ENCODE assay signal across 11 mouse cellular contexts in the genomic region with DNA sequence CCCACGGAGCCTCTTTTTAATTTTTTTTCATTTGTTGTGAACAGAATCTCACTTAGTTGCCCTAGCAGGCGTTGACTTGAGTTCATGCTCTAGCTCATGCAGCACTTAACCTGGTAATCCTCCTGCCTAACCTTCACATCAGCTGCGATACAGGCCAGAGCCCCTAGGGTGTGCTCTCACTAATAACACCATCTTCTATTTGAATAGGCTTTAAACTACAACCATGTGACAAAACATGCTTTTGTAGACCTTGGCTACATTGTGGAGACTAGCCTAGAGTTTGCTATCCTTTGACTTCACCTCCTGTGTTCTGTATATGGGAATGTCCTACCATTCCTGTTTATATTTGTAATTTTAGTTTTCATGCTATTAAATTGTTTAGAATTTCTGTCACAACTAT. TPM values are rescaled to one million over a fixed set of nuclear protein-coding genes. Genes with fewer than 3 reads are reported as not detected.
DNase-seq lines count a peak whose midpoint lies in the region; ATAC-seq and TF ChIP-seq lines count a peak whose summit lies in the region.
"Had no signal": no experiment of that assay in that cellular context is flagged by ENCODE, and none has a peak within 500 bp of the region (broad histone marks: within the 10 kb centered on the region; RNA-seq: fewer than 3 reads in every experiment).

No protein-coding gene starts in this region.

- H3K9ac ChIP-seq in midbrain, embryonic 14.5 days (replicated peaks; ENCODE audit: low read length): no peak overlapping the region
- H3K9ac ChIP-seq in midbrain, embryonic 13.5 days (replicated peaks): no peak overlapping the region
- H3K9ac ChIP-seq in hindbrain, embryonic 11.5 days (ENCODE audit: low read depth, low read length): no peak overlapping the region
- H3K9ac ChIP-seq: embryonic facial prominence, embryonic 13.5 days had no signal

- no peak for DNase-seq in gastrocnemius, adult 2 months
- DNase-seq in gastrocnemius, adult 8-10 months (ENCODE audit: low spot score in 2 of 2): no peak
- peak; percentile 6 for DNase-seq in midbrain, embryonic 14.5 days
- no peak for DNase-seq in hindbrain, embryonic 11.5 days (ENCODE audit: low spot score)
- DNase-seq in gastrocnemius, postnatal 10 days: no peak
- DNase-seq: kidney, postnatal 25 days; thymus, adult 18-20 months had no signal

- no peaks in the 10 kb centered on the region for H3K27me3 ChIP-seq in midbrain, embryonic 14.5 days (ENCODE audit: control insufficient read depth, insufficient read depth, low read length)
- H3K27me3 ChIP-seq in midbrain, embryonic 13.5 days: no peaks in the 10 kb centered on the region
- H3K27me3 ChIP-seq in small intestine, adult 2 months (ENCODE audit: control insufficient read depth, insufficient read depth, low read length): no peaks in the 10 kb centered on the region
- H3K27me3 ChIP-seq in hindbrain, embryonic 11.5 days (ENCODE audit: control insufficient read depth, insufficient read depth, low read length): no peaks in the 10 kb centered on the region
- H3K27me3 ChIP-seq: embryonic facial prominence, embryonic 13.5 days had no signal

- peaks cover 36% of the 10 kb centered on the region for H3K36me3 ChIP-seq in midbrain, embryonic 14.5 days (ENCODE audit: control insufficient read depth, insufficient read depth, low read length)
- H3K36me3 ChIP-seq in midbrain, embryonic 13.5 days: peaks cover 27% of the 10 kb centered on the region
- H3K36me3 ChIP-seq in small intestine, adult 2 months (ENCODE audit: control insufficient read depth, insufficient read depth, low read length): peaks cover 18% of the 10 kb centered on the region
- no peaks in the 10 kb centered on the region for H3K36me3 ChIP-seq in hindbrain, embryonic 11.5 days (ENCODE audit: control insufficient read depth, insufficient read depth, low read length)

- no peak overlapping the region for H3K4me2 ChIP-seq in midbrain, embryonic 14.5 days (ENCODE audit: low read length)
- H3K4me2 ChIP-seq in midbrain, embryonic 13.5 days (replicated peaks): no peak overlapping the region
- no peak overlapping the region for H3K4me2 ChIP-seq in hindbrain, embryonic 11.5 days (replicated peaks; ENCODE audit: low read depth, low read length)
- H3K4me2 ChIP-seq: embryonic facial prominence, embryonic 13.5 days had no signal

- 77% methylated on average over 3 of the region's 3 CpGs for WGBS in midbrain, embryonic 14.5 days
- 79% methylated on average over 3 of the region's 3 CpGs for WGBS in midbrain, embryonic 13.5 days
- 70% methylated on average over 3 of the region's 3 CpGs for WGBS in small intestine, adult 2 months
- WGBS in hindbrain, embryonic 11.5 days: 83% methylated on average over 3 of the region's 3 CpGs

- TF ChIP-seq POLR2A in small intestine, adult 2 months (IDR thresholded peaks at IDR 0.05; ENCODE audit: low read depth, low read length): no peak

- ATAC-seq in midbrain, embryonic 14.5 days (ENCODE audit: low FRiP score, low TSS enrichment): no peak
- ATAC-seq in midbrain, embryonic 13.5 days: no peak
- peak; percentile 87 for ATAC-seq in common myeloid progenitor, adult 5-6 weeks (replicated peaks; ENCODE audit: low read depth, poor library complexity, severe bottlenecking)
- ATAC-seq in hindbrain, embryonic 11.5 days (ENCODE audit: low FRiP score): no peak

- H3K4me3 ChIP-seq in gastrocnemius, adult 2 months: no peak overlapping the region
- no peak overlapping the region for H3K4me3 ChIP-seq in midbrain, embryonic 14.5 days (replicated peaks; ENCODE audit: low read depth, low read length)
- H3K4me3 ChIP-seq in midbrain, embryonic 13.5 days (replicated peaks): no peak overlapping the region
- no peak overlapping the region for H3K4me3 ChIP-seq in small intestine, adult 2 months (ENCODE audit: low read depth, low read length)
- no peak overlapping the region for H3K4me3 ChIP-seq in hindbrain, embryonic 11.5 days (ENCODE audit: low read depth, low read length)
- H3K4me3 ChIP-seq: embryonic facial prominence, embryonic 13.5 days had no signal

- H3K27ac ChIP-seq in gastrocnemius, adult 2 months: no peak overlapping the region
- H3K27ac ChIP-seq in midbrain, embryonic 14.5 days (replicated peaks; ENCODE audit: low read depth, low read length): no peak overlapping the region
- H3K27ac ChIP-seq in midbrain, embryonic 13.5 days: no peak overlapping the region
- no peak overlapping the region for H3K27ac ChIP-seq in small intestine, adult 2 months (ENCODE audit: insufficient read depth, low read depth, low read length)
- H3K27ac ChIP-seq in hindbrain, embryonic 11.5 days (ENCODE audit: low read depth, low read length): no peak overlapping the region
- H3K27ac ChIP-seq: embryonic facial prominence, embryonic 13.5 days had no signal

- H3K9me3 ChIP-seq in midbrain, embryonic 14.5 days (ENCODE audit: control insufficient read depth, low read length): no peaks in the 10 kb centered on the region
- H3K9me3 ChIP-seq in midbrain, embryonic 13.5 days: no peaks in the 10 kb centered on the region
- H3K9me3 ChIP-seq in hindbrain, embryonic 11.5 days (ENCODE audit: control insufficient read depth, low read length): no peaks in the 10 kb centered on the region
- H3K9me3 ChIP-seq: embryonic facial prominence, embryonic 13.5 days had no signal

- H3K4me1 ChIP-seq in midbrain, embryonic 14.5 days (ENCODE audit: control insufficient read depth, insufficient read depth, low read length): no peaks in the 10 kb centered on the region
- H3K4me1 ChIP-seq in midbrain, embryonic 13.5 days (replicated peaks): no peaks in the 10 kb centered on the region
- H3K4me1 ChIP-seq in small intestine, adult 2 months (ENCODE audit: control insufficient read depth, insufficient read depth, insufficient read length, low read length): peaks cover 2% of the 10 kb centered on the region; the same call in 1 of the 2 replicates
- H3K4me1 ChIP-seq in hindbrain, embryonic 11.5 days (replicated peaks; ENCODE audit: control insufficient read depth, insufficient read depth, low read length): no peaks in the 10 kb centered on the region
- H3K4me1 ChIP-seq: embryonic facial prominence, embryonic 13.5 days had no signal

- intact Hi-C loops in gastrocnemius, adult 2 months (cut with DNase I): no loop called here

- TF ChIP-seq CTCF in gastrocnemius, adult 2 months (IDR thresholded peaks at IDR 0.05): peak; percentile 6; the same call in 1 of the 2 replicates
- peak; percentile 14; the same call in 1 of the 2 replicates for TF ChIP-seq CTCF in small intestine, adult 2 months (IDR thresholded peaks at IDR 0.05; ENCODE audit: extremely low read depth, insufficient read length, insufficient replicate concordance, low read depth, low read length)

RNA-seq across cellular contexts. Expression of a gene that starts 45.2 kb away (rescaled TPM):
- total RNA-seq in gastrocnemius, adult 2 months (2021): under 1 TPM; 0.39 to 0.64 TPM
- under 1 TPM; 0.44 to 0.65 (median 0.49) TPM for total RNA-seq in gastrocnemius, adult 8-10 months (2022)
- polyA plus RNA-seq in midbrain, embryonic 14.5 days (2014; fragmentation: Nextera tagmentation; extraction: Ambion mirVana): 0.36 and 0.61 TPM in 2 replicates
- polyA plus RNA-seq in midbrain, embryonic 13.5 days (2015; fragmentation: Nextera tagmentation; extraction: Ambion mirVana): 0.27 and 0.36 TPM in 2 replicates
- 0.32 TPM in 1 of 2 replicates, not detected in the other for total RNA-seq in common myeloid progenitor, adult 5-6 weeks (2017)
- 26.8 and 47.7 TPM in 2 replicates for polyA plus RNA-seq in small intestine, adult 2 months (2012; rRNA removed)
- 0.27 and 0.48 TPM in 2 replicates for polyA plus RNA-seq in hindbrain, embryonic 11.5 days (2014; fragmentation: Nextera tagmentation; extraction: Ambion mirVana)
- total RNA-seq in gastrocnemius, postnatal 10 days (2021): 1 to 10 TPM; 1.3 to 2.3 TPM
